Mouse (Mus musculus) heart, embryonic 13.5 days (tissue): Measurements from ENCODE around the gene Olfm2. TPM values are rescaled to one million over a fixed set of nuclear protein-coding genes. Genes with fewer than 3 reads are reported as not detected.

Experiments
- ATAC-seq: fragments of 200-750 bp; cut with Nextera tagmentation; 2 replicates; pipeline ENCODE4 v1.8.0; 2017; ENCODE audit warnings: moderate TSS enrichment; ENCODE audit not compliant: insufficient number of reproducible peaks, low FRiP score, low TSS enrichment; ENCODE audit errors: extremely low read depth
- H3K27ac ChIP-seq: fragments of 300-500 bp; sonication (generic); replicated peaks from 2 replicates; pipeline ENCODE4 v1.5.1; 2015; ENCODE audit warnings: moderate library complexity, mild to moderate bottlenecking, inconsistent platforms
- H3K27me3 ChIP-seq: fragments of 300-500 bp; sonication (generic); replicated peaks from 2 replicates; pipeline ENCODE4 v1.6.1; 2015; ENCODE audit warnings: mild to moderate bottlenecking, inconsistent platforms
- H3K36me3 ChIP-seq: fragments of 300-500 bp; sonication (generic); 2 replicates; pipeline ENCODE4 v1.6.1; 2015; ENCODE audit warnings: mild to moderate bottlenecking, inconsistent platforms
- H3K4me1 ChIP-seq: fragments of 300-500 bp; sonication (generic); 2 replicates; pipeline ENCODE4 v1.6.1; 2015; ENCODE audit warnings: inconsistent platforms
- H3K4me2 ChIP-seq: fragments of 300-500 bp; sonication (generic); 2 replicates; pipeline ENCODE4 v1.6.1; 2015; ENCODE audit warnings: inconsistent platforms, mild to moderate bottlenecking, moderate library complexity
- H3K4me3 ChIP-seq: fragments of 300-500 bp; sonication (generic); 2 replicates; pipeline ENCODE4 v1.5.1; 2015; ENCODE audit warnings: moderate library complexity, mild to moderate bottlenecking, inconsistent platforms
- H3K9ac ChIP-seq: fragments of 300-500 bp; sonication (generic); 2 replicates; pipeline ENCODE4 v1.6.1; 2015; ENCODE audit warnings: inconsistent platforms, mild to moderate bottlenecking, moderate library complexity
- H3K9me3 ChIP-seq: fragments of 300-500 bp; sonication (generic); 2 replicates; pipeline ENCODE4 v1.6.1; 2016; ENCODE audit warnings: inconsistent platforms
- WGBS: fragments of 180-500 bp; shearing (Covaris S2); methylation state at CpG from one replicate; pipeline ENCODE4 v1.1.7; 2015; ENCODE audit warnings: mixed read lengths; 5-methylcytosine and 5-hydroxymethylcytosine counted together
- polyA plus RNA-seq: library from polyadenylated mRNA; unstranded; fragments of >200 nt; fragmentation: Nextera tagmentation; extraction: Ambion mirVana; gene quantifications from 2 replicates; pipeline ENCODE4 v1.2.1, GENCODE M21; 2015

Gene Olfm2
- polyA plus RNA-seq, 1 experiment from 2014 or later = 0.79 TPM

GRCm38 (mm10) chr9:20721582-20721981, 24.6 kb downstream of the Olfm2 start:
- peaks cover 41% of the 10 kb centered on the region for H3K27me3 ChIP-seq
- WGBS = 58% methylated on average over 2 of the region's 2 CpGs
- no peaks in the 10 kb centered on the region for H3K36me3 ChIP-seq
- no peak overlapping the region for H3K4me3 ChIP-seq
- H3K4me2 ChIP-seq = no peak overlapping the region
- H3K4me1 ChIP-seq = peaks cover 6% of the 10 kb centered on the region
- H3K9me3 ChIP-seq = no peaks in the 10 kb centered on the region
- ATAC-seq = no peak
- no peak overlapping the region for H3K27ac ChIP-seq
- no peak overlapping the region for H3K9ac ChIP-seq

DNA sequence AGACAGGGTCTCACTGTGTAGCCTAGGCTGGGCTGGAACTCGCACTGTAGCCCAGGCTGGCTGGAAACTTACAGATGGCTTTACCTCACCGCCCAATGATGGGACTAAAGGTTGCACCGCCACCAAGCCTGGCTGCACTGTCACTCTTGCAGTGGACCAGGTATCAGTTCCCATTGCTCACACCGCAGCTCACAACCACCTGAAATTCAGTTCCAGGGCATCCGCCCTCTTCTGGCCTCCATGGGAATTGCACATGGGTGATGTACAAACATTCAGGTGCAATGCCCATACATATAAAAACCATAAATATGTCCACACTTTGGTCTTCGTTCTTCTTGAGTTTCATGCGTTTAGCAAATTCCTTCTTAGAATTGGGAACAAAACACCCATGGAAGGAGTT, 30.8 kb downstream of the Olfm2 start:
- peaks cover 10% of the 10 kb centered on the region; the same call in 1 of the 2 replicates for H3K27me3 ChIP-seq
- no peak for ATAC-seq
- H3K9ac ChIP-seq = no peak overlapping the region
- H3K4me1 ChIP-seq = no peaks in the 10 kb centered on the region
- H3K36me3 ChIP-seq = no peaks in the 10 kb centered on the region
- no peak overlapping the region for H3K4me2 ChIP-seq
- no peaks in the 10 kb centered on the region for H3K9me3 ChIP-seq
- no peak overlapping the region for H3K27ac ChIP-seq
- H3K4me3 ChIP-seq = no peak overlapping the region
- WGBS = 61% methylated on average over 7 of the region's 7 CpGs

GRCm38 (mm10) chr9:20713478-20713987, 32.6 kb downstream of the Olfm2 start:
- 36% methylated on average over 11 of the region's 11 CpGs for WGBS
- H3K9ac ChIP-seq = no peak overlapping the region
- no peak for ATAC-seq

DNA sequence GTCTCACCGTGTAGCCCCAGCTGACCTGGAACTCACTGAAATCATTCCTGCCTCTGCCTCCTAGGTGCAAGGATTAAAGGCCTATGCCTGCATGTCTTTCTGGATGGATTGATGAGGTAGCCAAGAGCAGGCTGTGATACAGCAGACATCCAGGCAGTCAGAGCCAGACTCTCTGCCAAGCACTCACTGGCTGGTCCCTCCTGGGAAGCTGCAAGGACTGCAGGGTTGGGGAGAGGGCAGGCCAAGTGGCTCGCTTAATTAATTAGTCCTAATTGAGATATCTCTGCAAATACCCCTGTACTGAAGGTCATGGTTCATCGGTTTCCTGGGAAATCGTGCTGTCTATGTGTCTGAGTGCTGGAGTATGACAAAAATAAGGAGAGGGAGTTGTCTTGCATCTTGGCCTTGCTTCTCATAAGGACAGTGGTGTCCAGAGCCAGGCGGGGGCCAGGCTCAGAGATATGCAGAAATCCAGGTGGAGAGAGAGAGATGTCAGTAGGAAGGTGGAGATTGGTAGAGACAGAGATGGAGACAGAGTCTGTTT, 33.1 kb downstream of the Olfm2 start:
- no peak overlapping the region for H3K4me3 ChIP-seq
- no peaks in the 10 kb centered on the region for H3K4me1 ChIP-seq
- H3K36me3 ChIP-seq = no peaks in the 10 kb centered on the region
- WGBS = 56% methylated on average over 5 of the region's 5 CpGs
- H3K4me2 ChIP-seq = no peak overlapping the region
- H3K27me3 ChIP-seq = peaks cover 10% of the 10 kb centered on the region; the same call in 1 of the 2 replicates
- ATAC-seq = no peak
- no peak overlapping the region for H3K27ac ChIP-seq
- no peaks in the 10 kb centered on the region for H3K9me3 ChIP-seq
- no peak overlapping the region for H3K9ac ChIP-seq

More at GRCm38 (mm10) chr9:20713478-20713987, 32.6 kb downstream of the Olfm2 start:
- Histone ChIP-seq H3K4me2 (no peak overlapping the region), H3K36me3 (no peaks in the 10 kb centered on the region), H3K4me1 (no peaks in the 10 kb centered on the region), H3K9me3 (no peaks in the 10 kb centered on the region), H3K27me3 (peaks cover 10% of the 10 kb centered on the region; the same call in 1 of the 2 replicates), H3K27ac (no peak overlapping the region), H3K4me3 (no peak overlapping the region)

DNA sequence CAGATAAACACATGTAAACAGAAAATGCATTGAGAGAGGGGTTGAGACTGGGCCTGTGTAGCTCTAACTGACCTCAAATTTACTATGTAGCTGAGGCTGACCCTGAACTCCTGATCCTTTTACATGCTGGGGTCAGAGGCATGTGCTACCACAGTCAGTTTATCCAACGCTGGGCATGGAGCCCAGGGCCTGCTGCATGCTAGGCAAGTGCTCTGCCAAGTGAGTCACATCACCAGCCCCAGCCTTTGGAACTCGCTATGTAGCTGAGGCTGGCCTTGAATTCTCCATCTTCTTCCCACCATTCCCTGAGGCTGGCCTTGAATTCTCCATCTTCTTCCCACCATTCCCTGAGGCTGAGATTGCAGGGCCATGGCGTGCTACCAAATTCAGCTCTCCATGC, 35.7 kb downstream of the Olfm2 start:
- peaks cover 10% of the 10 kb centered on the region; the same call in 1 of the 2 replicates for H3K27me3 ChIP-seq
- H3K4me2 ChIP-seq = no peak overlapping the region
- no peaks in the 10 kb centered on the region for H3K36me3 ChIP-seq
- no peak overlapping the region for H3K4me3 ChIP-seq
- ATAC-seq = no peak
- H3K9ac ChIP-seq = no peak overlapping the region
- no peak overlapping the region for H3K27ac ChIP-seq
- no peaks in the 10 kb centered on the region for H3K9me3 ChIP-seq
- H3K4me1 ChIP-seq = no peaks in the 10 kb centered on the region
- WGBS = 69% methylated on average over 3 of the region's 3 CpGs

- no peak overlapping the region for H3K9ac ChIP-seq
- no peaks in the 10 kb centered on the region for H3K27me3 ChIP-seq
- no peak overlapping the region for H3K4me3 ChIP-seq
- no peaks in the 10 kb centered on the region for H3K36me3 ChIP-seq
- H3K27ac ChIP-seq = no peak overlapping the region
- 36% methylated on average over 4 of the region's 4 CpGs for WGBS
- H3K4me1 ChIP-seq = no peaks in the 10 kb centered on the region
- no peak for ATAC-seq
- H3K9me3 ChIP-seq = no peaks in the 10 kb centered on the region
- H3K4me2 ChIP-seq = no peak overlapping the region
These were observed 40.2 kb downstream of the Olfm2 start for GRCm38 (mm10) chr9:20705981-20706380.

DNA sequence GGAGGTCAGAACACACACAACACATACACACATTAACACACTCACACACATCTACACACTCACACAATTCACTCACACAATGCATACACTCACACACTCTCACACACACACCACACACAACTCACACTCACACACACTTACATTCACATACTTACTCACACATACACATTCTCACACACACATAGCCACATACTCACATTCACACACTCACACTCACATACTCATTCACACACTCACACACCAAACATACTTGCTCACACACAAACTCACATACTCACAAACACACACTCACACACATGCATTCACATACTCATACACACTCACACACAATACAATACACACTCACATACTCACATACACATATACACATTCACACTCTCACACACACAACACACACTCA, 40.7 kb downstream of the Olfm2 start:
- no peak for ATAC-seq

GRCm38 (mm10) chr9:20703832-20704380, 42.2 kb downstream of the Olfm2 start:
- WGBS = 66% methylated on average over 8 of the region's 8 CpGs
- ATAC-seq = no peak
- H3K27me3 ChIP-seq = no peaks in the 10 kb centered on the region

More for the DNA sequence above, 40.7 kb downstream of the Olfm2 start:
- no peak overlapping the region for H3K27ac ChIP-seq
- H3K4me3 ChIP-seq = no peak overlapping the region
- H3K4me2 ChIP-seq = no peak overlapping the region
- H3K27me3 ChIP-seq = no peaks in the 10 kb centered on the region
- H3K4me1 ChIP-seq = no peaks in the 10 kb centered on the region
- no peak overlapping the region for H3K9ac ChIP-seq
- no peaks in the 10 kb centered on the region for H3K9me3 ChIP-seq
- no peaks in the 10 kb centered on the region for H3K36me3 ChIP-seq

GRCm38 (mm10) chr9:20697466-20697865, 48.7 kb downstream of the Olfm2 start:
- WGBS = 32% methylated on average over 8 of the region's 8 CpGs
- no peak overlapping the region for H3K27ac ChIP-seq
- no peak overlapping the region for H3K4me3 ChIP-seq
- H3K27me3 ChIP-seq = peaks cover 43% of the 10 kb centered on the region
- ATAC-seq = no peak
- H3K9me3 ChIP-seq = peaks cover 3% of the 10 kb centered on the region; the same call in 1 of the 2 replicates
- peaks cover 14% of the 10 kb centered on the region for H3K4me1 ChIP-seq
- H3K9ac ChIP-seq = no peak overlapping the region
- no peak overlapping the region for H3K4me2 ChIP-seq
- H3K36me3 ChIP-seq = no peaks in the 10 kb centered on the region

More at GRCm38 (mm10) chr9:20703832-20704380, 42.2 kb downstream of the Olfm2 start:
- Histone ChIP-seq H3K4me3 (no peak overlapping the region), H3K9ac (no peak overlapping the region), H3K9me3 (no peaks in the 10 kb centered on the region), H3K27ac (no peak overlapping the region), H3K36me3 (no peaks in the 10 kb centered on the region), H3K4me2 (no peak overlapping the region), H3K4me1 (no peaks in the 10 kb centered on the region)

- no peak overlapping the region for H3K9ac ChIP-seq
- no peak overlapping the region for H3K4me3 ChIP-seq
- H3K4me1 ChIP-seq = peaks cover 14% of the 10 kb centered on the region
- H3K36me3 ChIP-seq = no peaks in the 10 kb centered on the region
- ATAC-seq = no peak
- no peak overlapping the region for H3K4me2 ChIP-seq
- 52% methylated on average over 5 of the region's 5 CpGs for WGBS
- no peak overlapping the region for H3K27ac ChIP-seq
- peaks cover 3% of the 10 kb centered on the region; the same call in 1 of the 2 replicates for H3K9me3 ChIP-seq
- H3K27me3 ChIP-seq = peaks cover 53% of the 10 kb centered on the region
These were observed 49.9 kb downstream of the Olfm2 start for GRCm38 (mm10) chr9:20696107-20696712.

- Histone ChIP-seq H3K4me3 (peak overlapping the region; percentile 46), H3K4me1 (peaks cover 22% of the 10 kb centered on the region), H3K9me3 (peaks cover 3% of the 10 kb centered on the region; the same call in 1 of the 2 replicates), H3K4me2 (peak overlapping the region; percentile 69), H3K36me3 (no peaks in the 10 kb centered on the region), H3K27ac (no peak overlapping the region), H3K9ac (peak overlapping the region; percentile 60), H3K27me3 (peaks cover 54% of the 10 kb centered on the region)
- ATAC-seq = no peak
- 4% methylated on average over 25 of the region's 25 CpGs for WGBS
These were observed 51.4 kb downstream of the Olfm2 start for GRCm38 (mm10) chr9:20694721-20695235.
